Mouse (Mus musculus) retina, embryonic 14.5 days (tissue): ENCODE measurements around the gene Stk38.

ENCODE experiments used
- DNase-seq: peaks from one replicate; pipeline ENCODE4 v3.0.0-alpha.2; 2015; ENCODE audit warnings: low spot score

The Stk38 gene

DNA sequence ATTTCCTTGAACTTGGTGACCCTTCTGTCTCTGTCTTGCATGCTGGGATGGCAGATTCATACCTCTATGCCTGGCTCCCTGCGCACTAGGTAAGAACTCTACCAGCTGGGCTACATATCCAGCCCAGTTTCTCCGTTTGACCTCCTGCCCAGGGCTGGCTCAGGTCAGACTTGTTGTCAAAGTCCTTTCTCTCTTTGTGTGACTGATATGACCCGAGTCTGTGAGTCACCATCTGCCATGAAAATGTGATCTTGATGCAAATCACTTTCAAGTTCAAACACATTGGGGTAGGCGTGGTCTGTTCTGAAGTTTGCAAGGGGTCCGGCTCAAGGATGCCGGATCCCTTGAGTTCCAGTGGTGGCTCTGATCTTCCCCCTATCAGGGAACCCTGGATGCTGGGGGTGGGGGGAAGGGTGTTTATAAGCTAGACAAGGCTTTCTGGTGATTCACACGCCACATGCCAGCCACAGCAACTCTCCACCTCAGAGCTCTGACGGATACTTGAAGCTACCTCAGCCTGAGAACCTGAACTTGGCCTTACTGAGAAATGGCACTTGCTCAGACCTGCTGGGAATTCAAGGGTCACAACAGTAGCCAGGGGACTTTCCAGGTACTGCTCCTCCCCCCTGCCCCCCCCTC is 82.7 kb downstream of the Stk38 start:
- no peak for DNase-seq

DNA sequence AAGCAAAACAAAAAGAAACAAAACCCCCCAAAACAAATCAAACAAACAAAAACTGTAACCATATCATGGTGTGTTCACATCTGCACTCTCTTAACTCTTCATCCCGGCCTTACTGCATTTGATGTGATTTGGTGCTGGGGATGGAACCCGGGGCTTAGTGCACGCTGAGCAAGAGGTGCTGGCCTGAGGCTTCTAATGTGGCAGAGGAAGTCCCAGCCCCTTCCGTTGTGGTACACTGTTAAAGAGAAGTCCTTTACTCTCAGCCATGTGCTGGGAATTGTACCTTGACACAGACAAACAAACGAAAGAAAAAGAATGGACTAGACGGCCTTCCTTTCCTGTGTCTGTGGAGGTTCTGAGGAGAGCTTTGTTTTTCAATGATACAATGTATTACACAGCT is 85.7 kb downstream of the Stk38 start:
- DNase-seq: no peak

DNA sequence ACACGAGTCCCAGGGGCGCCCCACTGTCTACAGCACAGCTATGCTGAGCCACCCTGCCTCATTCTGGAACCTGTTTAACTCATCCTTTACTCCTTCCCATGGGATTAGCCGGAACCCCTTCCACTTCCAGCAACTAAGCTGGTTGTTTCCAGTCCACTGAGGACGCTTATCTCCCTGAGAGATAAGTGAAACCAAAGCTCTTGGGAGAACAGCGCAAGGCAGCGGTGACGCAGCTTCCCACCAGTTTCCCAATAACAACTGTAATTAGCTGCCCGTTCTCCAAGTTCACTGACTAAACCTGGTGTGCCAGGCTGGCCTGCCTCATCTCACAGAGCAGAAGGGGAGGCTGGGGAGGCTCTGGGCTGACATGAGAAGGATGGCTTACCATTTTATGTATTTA is 86.7 kb downstream of the Stk38 start:
- DNase-seq: peak; percentile 21
